Mouse (Mus musculus) spleen, adult 18-20 months (tissue): ENCODE results near the gene Tex46.

ENCODE experiments used
- DNase-seq, 2 experiments: peaks; one replicate each; pipeline ENCODE4 v3.0.0; 2022; ENCODE audit warnings: mixed read lengths in 2 of 2

Gene Tex46

GRCm38 (mm10) chr4:136635995-136636394 is 25.8 kb downstream of the Tex46 start:
- no peak for DNase-seq

DNA sequence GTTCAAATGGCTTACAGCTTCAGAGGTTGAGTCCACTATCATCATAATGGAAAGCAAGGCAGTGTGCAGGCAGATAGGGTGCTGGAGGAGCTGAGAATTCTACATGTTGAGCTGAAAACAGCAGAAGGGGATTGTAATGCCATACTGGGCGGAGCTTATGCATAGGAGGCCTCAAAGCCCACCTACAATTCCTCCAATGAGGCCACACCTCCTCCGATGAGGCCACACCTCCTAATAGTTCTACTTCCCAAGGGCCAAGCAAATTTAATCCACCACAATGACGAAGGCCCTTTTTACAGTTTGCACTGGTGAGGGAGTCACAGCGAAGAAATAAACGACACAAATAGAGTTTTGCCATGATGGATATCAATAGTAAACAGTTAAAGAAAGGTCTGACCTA is 26.3 kb downstream of the Tex46 start:
- DNase-seq, result no peak

DNA sequence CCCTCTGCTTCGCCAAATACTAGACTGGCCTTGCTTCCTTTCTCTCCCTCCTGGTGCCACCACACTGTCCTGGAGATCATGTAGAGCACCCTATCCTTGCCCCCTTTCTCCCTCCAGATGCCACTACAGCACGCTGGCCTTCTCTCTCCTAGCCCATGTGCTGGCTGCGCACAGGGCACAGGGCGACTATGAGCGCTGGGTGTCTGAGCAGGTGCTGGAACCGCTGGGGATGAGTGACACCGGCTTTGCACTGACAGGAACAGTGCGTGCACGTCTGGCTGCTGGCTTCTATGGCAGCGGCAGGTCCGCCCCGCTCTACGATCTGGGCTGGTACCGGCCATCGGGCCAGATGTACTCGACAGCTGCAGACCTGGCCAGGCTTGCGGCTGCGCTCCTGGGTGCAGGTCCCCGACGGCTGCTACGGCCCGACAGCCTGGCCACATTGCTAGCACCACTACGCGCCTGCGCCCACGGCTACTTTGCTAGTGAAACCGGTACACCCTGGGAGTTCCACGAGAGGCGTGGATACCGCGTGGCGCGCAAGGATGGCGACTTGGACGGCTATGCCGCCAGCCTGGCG is 26.8 kb downstream of the Tex46 start:
- no peak for DNase-seq

DNA sequence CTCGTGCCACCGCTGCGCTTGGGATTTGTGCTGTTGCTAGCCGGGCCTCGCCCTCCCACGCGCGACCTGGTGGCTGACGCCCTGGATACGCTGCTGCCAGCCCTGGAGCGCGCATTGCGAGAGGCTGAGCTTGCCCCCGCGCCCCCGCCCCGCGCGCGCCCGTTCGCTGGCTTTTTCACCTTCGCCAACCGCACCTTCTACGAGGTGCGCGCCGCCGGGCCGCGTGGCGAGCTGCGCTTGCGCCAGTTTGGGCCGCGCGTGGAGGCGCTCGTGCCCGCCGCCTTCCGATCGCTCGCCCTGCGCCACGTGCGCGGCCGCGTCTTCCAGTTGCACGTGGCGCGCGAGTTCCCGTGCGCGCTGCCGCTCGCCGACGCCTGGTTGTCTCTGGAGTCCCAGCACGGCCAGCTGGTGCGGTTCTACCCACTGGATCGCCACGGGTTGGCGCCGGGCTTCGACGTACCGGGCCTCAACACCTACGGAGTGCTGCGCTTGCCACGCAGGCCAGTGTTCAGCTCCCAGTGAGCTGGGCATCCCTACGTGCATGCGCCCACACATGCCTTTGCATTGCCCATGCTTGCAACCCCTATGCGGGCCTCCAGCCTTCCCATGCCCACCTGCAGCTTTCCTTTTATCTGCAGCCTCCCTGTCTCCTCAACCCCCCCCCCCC is 27.5 kb downstream of the Tex46 start:
- no peak for DNase-seq

- no peak for DNase-seq
Observed at GRCm38 (mm10) chr4:136638230-136638750, 28.1 kb downstream of the Tex46 start.

GRCm38 (mm10) chr4:136638890-136639289 is 28.7 kb downstream of the Tex46 start:
- no peak for DNase-seq

DNA sequence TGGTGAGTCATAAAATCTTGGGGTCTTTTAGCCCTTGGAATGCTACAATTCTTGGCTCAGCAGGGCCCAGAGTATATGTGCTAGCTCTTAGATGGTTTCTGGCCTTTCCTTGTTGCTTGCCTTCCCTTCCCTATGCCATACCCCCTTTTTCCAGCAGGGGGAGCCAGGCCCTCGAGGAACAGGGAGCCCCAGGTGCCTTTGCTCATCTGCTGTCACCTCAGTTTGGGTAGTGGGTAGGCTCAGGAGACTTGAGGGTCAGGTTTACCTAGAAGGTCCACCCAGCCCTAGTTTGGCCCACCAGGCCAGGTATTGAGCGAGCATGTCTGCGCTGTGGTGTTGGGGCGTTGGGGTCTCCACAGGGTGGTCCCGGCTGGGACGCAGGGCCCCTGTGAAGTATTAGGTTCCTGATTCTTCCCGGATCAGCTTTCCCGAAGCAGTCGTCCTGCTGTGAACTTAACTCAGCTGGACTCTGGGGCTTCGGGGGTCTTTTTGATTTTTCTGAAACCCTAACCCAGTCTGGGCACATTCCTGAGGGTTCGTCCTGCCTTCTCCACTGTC is 38.8 kb downstream of the Tex46 start:
- peak; percentile 25 to 74 for DNase-seq

DNA sequence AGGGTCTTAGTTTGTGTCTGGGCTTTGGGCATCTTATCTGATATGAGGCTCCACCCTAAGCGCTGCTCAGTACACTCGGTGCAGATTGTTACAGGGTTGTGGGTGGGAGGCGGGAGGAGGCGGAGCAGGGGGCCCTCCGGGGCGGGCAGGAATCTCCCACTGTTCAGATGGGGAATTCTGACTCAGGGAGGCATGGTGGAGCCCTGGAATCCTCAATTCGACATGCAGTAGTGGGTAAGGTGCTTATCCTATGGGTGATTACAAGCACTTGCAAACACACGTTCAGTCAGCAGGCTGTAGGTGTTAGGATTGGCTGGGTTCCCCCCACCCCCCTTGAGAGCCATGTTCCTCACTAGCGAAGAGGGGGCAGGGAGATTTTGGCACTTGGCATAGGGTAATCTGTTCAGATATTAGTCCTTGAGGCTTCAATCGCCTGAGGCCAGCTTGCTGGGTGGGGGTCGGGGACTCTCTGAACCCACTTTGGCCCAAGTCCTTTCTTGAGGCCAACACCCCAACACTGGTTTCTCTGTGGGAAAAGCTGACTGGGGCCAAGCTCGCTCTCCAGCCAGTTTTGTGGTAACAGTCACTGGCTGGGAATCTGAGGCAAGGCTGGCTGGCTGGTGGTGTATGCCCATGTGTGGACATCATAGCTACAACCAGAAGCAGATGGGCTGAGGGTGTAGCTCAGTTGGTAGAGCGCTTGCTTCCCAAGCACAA is 39.4 kb downstream of the Tex46 start:
- no peak for DNase-seq

- no peak for DNase-seq
Observed at GRCm38 (mm10) chr4:136650261-136650660, 40.0 kb downstream of the Tex46 start.

- DNase-seq, result peak in 1 of 2 experiments; percentile 28
Observed at GRCm38 (mm10) chr4:136651357-136651811, 41.1 kb downstream of the Tex46 start.

DNA sequence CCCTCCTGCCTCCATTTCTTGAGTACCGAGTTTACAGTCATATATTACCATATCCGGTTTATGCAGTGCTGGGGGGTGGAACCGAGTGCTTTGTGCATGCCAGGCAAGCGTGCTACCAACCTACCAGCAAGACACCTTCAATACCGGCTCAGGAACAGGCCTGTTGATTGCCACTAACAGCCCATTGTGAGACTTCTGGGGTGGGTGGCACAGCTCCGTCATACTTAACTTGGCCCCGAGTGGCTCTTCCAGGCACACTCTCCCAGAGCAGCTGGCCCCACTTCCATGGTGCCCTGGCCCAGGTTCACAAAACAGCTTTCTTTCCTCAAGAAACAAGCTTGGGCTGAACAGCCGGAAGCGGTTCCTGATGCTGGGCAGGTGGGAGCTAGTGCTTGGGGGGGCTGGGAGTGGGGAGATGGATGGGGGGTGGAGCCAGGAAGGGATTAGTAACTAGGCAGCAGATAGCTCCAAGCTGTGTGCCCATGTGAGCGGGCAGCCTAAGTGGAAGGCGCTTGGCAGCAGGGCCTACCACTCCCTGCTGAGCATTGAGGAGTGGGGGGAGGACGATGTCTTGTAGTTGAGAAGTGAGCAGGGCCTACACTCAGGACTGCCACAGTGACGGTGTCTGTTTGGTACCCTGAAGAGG is 41.8 kb downstream of the Tex46 start:
- no peak for DNase-seq

DNA sequence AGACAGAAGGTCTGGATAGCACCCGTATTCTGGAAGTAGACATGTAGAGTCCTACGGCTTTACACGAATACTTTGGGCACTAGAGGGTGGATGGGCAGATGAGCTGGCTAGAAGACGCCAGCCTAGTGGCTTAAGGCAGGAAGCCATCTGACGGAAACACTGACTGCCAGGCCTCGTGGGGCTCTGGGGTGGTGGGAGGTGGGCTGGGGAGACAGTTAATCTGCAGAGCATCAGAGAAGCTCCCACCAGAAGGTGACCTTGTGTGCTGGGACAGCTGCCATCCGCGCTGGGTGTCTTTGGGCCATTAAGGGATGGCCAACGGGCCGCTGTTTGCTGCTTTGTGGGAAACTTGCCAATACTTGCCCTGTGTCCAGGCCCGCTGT is 42.3 kb downstream of the Tex46 start:
- no peak for DNase-seq

GRCm38 (mm10) chr4:136653019-136653418 is 42.8 kb downstream of the Tex46 start:
- no peak for DNase-seq

DNA sequence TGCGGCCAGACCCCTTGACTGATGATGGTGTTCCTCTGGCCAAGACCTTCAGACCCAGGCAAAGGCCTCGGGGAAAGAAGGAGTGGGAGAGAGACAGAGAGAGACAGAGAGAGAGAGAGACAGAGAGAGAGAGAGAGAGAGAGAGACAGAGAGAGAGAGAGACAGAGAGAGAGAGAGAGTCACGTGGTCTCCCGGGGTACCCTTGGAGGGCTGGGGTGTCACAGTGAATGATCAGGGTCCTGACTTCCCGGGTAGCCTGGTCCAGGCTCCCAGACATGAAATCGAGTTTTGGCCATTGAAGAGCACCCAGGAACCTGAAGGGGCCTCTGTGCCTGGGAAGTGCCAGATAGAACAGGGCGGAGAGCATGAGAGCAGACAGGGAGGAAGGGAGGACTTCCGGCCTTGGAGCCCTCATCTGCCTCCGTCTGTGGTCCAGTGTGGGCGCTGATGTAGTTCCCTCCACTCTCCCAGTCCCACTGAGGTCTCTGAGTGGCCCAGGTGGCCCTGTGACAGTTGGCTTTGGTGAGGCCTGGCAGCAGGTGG is 43.5 kb downstream of the Tex46 start:
- no peak for DNase-seq

DNA sequence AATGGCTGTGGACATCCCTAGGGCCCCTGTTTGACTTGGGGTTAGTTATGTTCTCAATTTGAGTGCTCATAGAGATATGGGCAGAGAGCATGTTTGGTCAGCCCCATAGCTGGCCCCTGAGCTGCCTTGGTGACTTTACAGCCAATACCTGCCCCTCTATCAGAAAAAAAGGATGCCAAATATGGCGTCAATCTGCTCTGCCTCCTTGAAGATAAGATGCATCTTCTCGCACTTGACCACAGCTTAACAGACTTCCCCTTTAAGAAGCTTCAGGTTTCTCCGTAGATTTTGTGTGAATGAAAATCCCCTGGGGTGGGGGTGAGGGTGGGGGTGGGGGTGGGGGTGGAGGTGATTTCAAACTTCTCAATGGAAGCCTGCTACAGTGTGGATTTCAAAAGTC is 47.7 kb downstream of the Tex46 start:
- no peak for DNase-seq
